Mouse (Mus musculus) adrenal gland, adult 2 months (tissue): ENCODE measurements around the gene Oasl1. TPM values are rescaled to one million over a fixed set of nuclear protein-coding genes. Genes with fewer than 3 reads are reported as not detected.
"Not testable (repeated sequence)": the region's sequence is repeated elsewhere in the genome, so short reads cannot be mapped to it uniquely, and the experiment has no call there.

ENCODE experiments used
- DNase-seq: peaks from one replicate; pipeline ENCODE4 v3.0.0; 2021
- long read RNA-seq: library from polyadenylated mRNA; stranded (forward); transcript quantifications from one replicate; pipeline ENCODE4 v2.0.0, GENCODE M21; 2021
- polyA plus RNA-seq: library from polyadenylated mRNA; depleted of rRNA; stranded (reverse); fragments of >200 nt; gene quantifications from 2 replicates; pipeline ENCODE4 v1.2.3, GENCODE M21; 2012; rRNA removed
- total RNA-seq, 2 experiments: library from RNA; stranded (reverse); gene quantifications; 2 replicates each; pipeline ENCODE4 v1.2.3; 2021

The Oasl1 gene
- total RNA-seq (1 to 10 TPM in 1 of 2 experiments, under 1 TPM in 1; 0.98 to 1.3 TPM), polyA plus RNA-seq (5.0 and 7.4 TPM in 2 replicates)
- long read RNA-seq: 0 reads

DNA sequence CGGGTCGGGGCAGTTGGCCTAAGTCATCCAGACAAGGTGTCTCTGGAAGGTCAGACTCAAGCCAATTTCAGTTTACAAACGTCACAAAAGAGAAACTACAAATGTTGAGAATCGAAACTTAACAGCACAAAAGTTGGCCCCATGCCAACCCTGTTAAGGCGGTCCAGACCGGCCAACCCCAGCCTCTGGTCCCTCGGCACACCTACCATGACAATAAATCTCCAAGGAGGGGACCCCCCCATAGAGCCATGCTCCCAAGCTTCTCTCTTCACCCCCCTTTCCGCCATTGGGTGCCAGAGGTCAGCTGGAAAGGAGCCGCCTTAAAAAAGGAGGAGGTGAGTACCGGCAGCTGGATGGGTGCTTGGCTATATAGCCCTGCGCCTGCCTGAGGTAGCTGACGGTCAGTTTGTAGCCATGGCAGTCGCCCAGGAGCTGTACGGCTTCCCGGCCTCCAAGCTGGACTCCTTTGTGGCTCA is at the start of gene Oasl1:
Gene Oasl1, plus strand, starts transcription at position 243 of the 476 bp plus-strand sequence.
- peak; percentile 65 for DNase-seq

DNA sequence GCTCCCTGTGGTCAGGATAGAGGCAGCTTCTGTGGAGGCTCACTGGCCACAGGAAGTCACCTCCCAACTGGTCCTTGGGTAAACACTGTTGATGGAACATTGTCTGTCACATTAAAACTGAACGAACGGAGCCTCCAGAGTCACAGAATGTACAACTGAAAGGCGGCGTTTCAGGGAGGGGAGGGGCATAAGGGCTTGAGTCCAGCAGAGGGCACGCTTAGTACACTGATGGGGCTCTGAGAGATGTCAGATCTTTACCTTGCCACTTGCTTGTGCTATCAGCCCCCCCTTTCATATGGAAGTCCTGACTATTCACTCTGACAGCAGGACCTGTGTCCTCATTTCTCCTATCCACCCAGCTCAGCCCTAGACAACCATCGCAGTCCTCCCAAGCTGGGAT is 47.2 kb upstream of the Oasl1 start:
- DNase-seq: peak; percentile 18

DNA sequence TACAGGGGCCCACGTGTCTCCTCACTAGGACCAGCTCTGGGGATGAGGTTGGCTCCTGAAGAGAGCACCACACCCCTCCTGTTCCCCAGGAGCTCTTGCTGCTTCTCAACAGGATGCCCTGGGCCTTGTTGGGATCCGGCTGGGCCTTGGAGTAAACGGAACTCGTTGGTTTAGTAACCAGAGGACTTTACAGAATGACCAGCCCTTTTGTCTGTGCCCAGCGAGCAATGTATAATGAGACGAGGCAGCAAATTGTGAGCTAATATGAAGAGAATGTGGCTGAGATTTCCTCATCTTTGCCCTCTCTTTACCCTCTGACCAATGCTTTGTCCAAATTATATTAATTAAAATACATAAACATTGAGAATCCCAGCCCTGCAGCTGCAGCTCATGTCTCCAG is 46.7 kb upstream of the Oasl1 start:
- DNase-seq: no peak

DNA sequence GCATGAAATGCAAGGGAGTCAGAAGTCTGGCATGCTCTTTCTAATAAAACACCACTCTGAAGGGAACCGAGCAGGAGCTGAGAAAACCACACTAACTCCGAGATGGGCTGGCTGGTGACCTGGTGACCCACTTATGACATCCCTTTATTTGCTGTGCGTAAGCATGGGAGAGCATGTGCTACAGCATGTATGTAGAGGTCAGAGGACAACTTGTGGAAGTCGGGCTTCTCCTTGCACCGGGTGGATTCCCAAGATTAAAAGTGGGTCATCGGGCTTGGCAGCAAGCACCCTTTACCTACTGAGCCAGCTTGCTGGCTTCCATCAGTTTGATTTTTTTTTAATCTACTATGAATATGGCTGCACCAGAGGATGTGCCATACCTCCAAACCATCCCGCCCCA is 45.6 kb upstream of the Oasl1 start:
- DNase-seq: no peak

DNA sequence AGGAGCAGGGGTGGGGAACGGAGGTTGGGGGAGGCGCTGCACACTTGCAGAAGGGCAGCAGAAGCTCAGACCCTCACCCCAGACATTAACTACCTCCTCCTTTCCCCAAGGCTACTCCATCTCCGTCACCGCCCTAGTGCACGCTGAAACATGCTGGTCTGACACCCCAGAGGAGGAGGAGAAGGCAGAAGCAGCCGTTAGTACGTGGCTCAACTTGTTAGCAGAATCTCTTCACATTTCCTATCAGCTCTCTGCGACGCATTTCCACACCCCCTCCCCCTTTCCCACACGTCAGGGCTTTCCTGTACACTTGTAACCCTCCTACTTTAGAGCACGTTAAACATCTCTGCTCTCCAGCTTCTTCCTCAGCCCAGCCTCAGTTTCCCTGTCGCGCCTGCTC is 43.6 kb upstream of the Oasl1 start:
- no peak for DNase-seq

DNA sequence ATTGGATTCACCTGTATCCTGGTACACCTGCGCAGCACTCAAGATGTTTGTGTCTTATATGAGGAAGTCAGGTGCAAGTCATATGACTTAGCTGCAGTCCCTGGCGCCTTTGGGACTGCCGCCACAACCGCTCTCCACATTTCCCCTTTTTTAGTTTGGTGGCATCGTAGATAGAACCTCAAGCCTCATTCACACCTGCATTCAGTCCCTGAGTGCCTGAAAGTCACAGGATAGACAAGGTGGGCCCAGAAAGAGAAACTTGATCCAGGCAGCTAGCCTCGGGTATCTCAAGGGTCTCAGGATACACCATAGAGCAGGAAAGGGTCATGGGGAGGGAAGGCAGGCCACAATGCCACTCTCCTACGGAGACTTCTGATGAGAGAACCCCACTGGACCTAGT is 40.7 kb upstream of the Oasl1 start:
- DNase-seq: not testable (repeated sequence)

DNA sequence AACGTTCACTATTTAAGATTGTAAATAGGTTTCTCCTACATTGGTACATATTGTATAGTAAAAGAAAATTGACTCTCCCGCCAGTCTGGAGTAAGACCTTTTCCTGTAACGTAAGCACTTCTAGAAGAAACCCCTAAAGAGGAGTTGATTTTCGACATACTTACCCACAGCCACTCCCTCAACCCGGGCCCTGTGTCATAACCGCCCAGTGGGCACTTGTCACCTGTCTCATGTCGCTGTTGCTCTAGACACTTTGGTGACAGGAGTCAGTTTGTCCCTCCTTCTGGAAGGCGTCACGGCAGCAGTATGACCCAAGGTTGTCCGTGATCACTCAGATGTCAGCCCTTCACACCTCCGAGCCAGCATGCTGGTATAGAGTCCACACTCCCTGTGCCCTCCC is 40.0 kb upstream of the Oasl1 start:
- DNase-seq: no peak

DNA sequence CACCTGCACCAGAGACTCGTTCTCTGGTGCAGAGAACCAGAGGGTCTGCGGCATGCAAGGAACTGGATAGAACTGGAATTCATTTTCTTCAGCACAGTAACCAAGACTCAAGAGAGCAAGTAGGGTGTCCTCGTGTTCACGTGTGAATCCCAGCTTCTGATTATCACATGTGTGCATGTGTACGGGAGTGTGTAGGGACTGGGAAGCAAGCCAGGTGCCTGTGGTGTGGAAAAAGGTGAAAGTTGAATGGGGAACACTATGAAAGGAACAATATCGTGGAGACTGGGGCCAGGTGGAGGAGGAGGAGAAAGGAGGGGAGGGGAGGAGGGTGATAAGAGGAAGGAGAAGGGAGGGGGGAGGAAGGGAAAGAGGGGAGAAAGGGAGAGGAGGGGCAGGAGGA is 36.2 kb upstream of the Oasl1 start:
- no peak for DNase-seq

DNA sequence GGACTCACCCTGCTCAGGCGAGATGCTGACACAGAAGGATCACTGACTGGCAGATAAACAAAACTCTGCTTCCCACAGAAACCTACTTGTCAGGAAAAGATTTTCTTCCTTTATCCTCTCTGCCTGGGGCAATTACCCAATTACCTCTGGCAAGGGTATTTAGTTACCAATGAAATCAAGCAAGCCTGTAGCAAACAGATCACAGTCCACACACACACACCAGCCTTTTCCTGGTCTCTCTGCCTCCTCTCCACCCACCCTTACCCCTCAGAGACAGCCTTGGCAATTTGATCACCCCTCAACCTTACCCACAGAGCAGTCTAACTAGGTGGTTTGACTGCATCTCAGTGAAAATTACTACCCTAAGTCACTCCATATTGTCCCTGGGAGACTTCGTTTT is 34.0 kb upstream of the Oasl1 start:
- no peak for DNase-seq

DNA sequence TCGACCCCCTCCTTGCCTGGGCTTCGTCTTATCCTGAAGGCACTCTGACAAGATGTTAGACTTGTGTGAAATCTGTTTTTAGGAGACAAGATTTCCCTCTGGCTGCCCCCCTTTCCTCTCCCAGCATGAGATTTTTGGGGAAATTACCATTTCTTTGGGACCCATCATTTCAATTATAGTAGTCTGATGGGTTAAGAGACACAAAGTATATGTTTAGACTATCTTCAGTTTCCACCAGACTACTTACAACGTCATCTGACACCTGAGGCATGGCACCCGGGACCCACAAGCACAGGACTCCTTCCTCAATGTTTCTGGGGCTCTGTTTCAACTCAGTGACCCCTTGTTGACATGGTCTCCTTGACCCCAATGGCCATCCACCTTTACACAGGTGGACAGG is 27.5 kb upstream of the Oasl1 start:
- no peak for DNase-seq

DNA sequence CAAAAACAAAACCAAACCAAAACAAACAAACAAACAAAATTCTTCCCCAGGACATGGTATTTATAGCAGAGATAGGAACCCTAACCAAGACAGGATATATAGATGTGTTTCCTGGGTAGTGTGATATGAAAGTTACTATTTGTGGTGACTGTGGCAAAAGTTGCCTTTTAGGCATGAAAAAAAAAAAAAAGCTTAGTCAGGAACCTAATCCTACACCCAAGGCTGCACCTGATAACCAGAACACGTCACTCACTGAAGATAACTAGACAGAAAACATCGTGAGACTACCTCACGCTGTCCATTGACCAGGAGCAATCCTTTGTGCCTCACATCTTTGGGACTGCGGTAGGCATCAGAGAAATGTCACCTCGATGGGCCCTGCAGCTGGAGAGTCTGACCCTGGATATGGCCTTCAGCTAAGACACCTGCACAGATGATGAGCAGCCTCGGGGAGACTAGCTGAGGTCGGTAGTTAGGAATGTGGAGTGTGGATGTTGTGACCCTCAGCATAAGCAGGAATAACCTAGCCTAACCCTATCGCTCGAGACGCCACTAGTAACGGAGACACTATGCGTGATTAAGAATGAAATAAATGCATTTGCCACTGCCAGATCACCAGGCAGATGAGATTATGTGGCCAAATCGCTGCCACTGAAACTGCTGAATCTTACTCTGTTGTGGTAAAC is 26.2 kb upstream of the Oasl1 start, which contains the start of gene Oasl2:
Gene Oasl2, plus strand, starts transcription at position 249 of the 686 bp plus-strand sequence.
- no peak for DNase-seq

DNA sequence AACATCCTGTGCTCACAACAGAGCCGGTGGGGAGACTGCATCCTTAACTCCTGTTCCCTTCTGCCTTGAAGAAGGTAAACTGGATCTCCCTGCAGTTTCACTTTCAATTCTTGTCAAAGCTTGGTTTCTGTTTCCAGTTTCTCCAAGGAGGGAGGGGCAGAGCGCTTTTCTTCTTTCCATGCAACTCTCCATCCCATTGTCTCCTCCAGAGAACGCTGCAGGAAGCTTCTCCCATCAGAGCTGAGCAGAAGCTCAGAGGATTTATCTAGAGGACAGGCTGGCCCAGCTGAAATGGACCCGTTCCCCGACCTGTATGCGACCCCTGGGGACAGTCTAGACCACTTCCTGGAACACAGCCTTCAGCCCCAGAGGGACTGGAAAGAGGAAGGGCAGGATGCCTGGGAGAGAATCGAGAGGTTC is 25.7 kb upstream of the Oasl1 start:
- peak; percentile 46 for DNase-seq

DNA sequence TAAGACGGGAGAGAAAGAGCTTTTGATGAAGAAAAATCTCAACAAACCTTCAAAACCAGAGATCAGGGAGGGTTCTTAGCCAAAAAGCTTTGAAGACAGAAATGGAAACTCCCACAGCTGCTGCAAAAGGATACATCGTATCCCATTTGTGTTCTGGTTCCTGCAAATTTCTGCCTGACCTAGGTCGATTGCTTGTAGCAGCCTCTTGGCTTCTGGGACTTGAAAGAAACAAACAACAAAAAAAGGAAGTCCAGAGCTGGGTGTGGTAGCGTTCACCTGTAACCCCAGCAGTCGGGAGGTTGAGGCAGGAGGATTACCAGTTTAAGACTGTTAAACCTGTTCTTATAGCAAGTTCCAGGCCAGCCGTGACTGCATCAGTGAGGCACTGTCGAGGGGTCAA is 24.2 kb upstream of the Oasl1 start:
- DNase-seq: no peak

DNA sequence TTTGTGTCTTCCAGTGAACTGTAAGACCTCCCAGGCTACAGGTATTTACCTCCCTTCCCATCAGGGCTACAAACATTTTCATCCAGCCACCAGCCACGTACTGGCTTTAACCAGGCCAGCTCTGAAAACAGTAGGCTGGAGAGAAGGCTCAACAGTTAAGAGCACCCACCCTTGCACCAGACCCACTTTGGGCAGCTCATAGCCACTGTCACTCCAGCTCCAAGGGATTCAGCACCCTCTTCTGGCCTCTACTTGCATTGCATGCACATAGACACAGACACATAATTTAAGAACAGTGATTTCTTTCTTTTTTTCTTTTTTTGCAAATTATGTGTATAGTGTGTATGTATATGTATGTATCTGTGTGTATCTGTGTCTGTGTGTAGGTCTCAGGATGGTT is 20.6 kb upstream of the Oasl1 start:
- peak; percentile 26 for DNase-seq

DNA sequence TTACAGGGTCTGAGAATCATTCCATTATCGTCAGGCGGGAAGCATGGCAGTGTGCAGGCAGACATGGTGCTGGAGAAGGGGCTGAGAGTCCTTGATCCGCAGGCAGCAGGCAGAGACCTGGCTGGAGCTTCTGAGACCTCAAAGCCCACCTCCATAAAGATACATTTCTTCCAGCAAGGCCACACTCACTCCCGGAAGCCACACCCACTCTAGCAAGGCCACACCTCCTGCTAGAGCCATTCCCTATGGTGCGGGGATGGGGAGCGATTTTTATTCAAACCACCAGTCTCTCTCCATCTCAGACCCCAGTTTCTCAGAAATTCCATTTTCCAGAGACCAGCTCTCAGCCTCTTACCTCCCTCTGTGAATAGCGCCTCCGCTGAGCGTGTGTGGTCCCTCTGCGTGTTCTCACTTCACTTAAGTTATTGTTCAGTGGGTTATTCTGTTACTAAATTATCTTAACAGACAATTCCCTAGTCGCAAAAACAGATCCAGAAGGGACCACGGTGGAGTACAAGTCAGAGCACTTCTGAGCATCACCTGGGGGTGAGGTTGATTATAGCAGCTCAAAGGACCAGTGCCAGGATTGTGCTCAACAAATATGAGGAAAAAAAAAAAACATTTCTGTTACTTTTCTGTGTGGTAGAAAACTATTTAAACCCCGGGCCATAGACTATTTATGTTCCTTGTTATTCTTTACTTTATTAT is 14.3 kb upstream of the Oasl1 start:
- DNase-seq: no peak

DNA sequence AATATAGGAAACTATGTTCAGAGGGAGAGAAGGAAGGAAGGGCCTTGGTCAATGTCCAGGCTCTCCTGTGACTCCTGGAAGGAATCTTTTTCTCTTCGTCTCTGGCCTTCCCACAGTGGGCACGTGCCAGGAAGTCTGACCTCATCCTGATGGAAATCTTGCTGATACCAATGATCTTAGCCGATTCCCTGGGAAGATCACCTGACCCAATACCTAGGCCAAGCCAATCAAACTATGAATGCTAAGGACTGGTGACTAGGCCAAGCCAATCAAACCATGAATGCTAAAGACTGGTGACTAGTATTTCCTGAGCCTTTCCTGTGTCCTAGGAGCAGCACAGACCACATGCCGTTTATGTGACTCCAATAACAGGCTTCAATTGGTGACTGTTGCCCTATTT is 9.4 kb upstream of the Oasl1 start:
- DNase-seq: no peak

DNA sequence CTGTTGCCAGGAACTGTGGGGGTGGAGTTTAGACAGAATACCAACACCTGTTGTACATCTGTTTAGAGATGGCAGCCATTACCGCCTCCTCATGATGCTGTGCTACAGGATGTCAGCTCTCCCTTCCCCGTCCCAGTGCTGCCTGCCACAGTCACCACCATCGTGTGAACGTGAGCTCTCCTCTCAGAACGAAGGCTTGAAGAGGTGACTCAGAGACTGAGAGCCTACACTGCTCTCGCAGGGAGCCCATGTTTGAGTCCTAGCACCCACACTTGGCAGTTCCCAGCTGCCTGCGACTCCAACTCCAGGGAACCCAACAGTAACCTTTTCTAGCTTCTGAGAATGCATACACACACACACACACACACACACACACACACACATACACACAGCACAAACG is 8.2 kb upstream of the Oasl1 start:
- no peak for DNase-seq

DNA sequence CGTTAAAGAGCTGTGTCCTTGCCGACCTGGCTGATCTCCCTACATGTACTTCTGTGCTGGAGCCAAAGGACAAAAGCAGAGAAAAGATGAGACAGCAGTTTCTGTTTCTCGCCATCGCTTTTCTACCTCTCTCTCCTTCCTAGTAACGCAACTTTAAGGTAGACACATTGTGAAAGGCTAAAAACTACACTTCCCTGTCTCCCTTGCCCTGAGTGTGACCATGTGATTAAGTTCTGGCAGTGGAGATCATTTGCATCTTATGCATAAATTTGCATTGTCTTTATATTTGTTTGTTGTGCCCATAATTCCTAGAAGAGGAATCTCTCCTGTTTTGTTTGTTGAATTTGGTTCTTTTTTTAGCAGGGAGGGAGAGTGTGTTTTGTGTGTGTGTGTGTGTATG is 7.2 kb upstream of the Oasl1 start:
- peak; percentile 21 for DNase-seq

DNA sequence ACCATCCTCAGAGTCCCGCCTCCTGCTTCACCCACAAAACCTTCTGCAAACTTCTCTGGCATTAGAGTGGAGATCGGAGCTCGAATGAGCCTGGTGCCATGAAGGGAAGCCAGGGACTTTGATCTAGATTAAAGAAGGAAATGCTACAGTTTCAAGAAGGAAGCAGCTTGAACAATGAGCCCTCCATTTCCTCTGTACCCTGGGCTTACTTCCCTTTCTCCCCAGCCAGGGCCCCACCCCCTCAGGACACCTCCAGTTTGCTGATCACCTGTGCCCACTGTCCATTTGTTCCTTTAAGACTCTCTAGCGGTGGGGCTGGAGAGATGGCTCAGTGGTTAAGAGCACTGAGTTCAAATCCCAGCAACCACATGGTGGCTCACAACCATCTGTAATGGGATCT is 6.3 kb upstream of the Oasl1 start:
- no peak for DNase-seq

DNA sequence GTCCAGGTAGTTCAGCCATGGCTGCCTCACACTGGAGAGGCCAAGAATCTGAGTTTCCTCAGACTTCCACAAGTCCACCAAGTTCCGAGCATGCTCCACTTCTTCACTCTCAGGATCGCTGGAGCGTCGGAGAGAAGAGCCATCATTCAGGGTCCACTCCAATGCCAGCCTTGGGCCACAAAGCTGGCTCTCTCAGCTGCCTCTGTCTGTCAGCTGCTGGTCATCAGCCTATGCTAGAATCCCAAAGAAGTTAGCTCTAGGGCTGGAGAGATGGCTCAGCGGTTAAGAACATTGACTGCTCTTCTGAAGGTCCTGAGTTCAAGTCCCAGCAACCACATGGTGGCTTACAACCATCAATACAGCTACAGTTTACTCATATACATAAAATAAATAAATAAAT is 5.7 kb upstream of the Oasl1 start:
- DNase-seq: not testable (repeated sequence)

DNA sequence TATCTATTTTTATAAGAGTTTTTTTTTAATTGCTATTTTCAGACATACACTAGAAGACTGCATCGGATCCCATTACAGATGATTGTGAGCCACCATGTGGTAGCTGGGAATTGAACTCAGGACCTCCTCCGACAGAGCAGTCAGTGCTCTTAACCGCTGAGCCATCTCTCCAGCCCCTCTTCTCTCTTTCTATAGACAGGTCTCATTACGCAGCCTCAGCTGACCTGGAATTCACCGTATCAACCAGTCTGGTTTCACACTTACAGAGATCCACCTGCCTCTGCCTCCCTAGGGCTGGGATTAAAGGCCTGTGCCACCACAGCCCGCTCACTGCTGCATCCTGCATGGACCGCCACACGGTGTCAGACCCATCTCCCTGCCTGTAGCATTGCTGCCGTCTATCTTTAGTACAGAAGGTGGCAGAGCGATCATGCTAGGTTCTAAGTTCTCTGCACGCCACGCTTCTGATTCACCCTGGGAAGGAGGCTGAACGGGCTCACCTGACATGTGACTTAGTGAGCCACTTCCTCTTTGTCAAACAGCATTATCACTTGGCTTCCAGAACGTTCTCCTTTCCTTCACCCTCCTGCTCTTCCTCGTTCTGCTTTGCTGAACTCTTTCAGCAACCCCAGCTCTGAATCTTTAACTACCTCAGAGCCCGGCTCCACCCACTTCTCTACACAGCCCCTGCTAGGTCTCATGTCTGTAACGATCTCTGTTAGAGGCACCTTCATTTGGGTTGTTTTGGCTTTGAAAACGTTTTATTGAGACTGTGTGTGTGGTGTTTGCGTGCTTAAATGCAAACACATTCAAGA is 1.3 kb upstream of the Oasl1 start:
- DNase-seq: peak; percentile 5

DNA sequence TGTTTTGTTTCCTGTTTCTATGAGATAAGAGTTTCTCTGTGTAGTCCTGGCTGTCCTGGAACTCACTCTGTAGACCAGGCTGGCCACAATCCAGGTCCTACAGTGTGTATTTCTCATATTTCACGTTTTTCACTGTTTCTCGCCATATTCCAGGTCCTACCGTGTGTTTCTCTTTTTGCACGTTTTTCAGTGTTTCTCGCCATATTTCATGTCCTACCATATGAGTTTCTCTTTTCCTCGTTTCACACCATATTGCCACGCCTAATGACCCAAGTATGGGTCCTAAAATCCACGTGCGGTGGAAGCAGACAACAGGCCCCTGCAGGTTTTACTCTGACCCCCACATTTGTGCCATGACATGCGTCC is 691 bp upstream of the Oasl1 start:
- DNase-seq: no peak

DNA sequence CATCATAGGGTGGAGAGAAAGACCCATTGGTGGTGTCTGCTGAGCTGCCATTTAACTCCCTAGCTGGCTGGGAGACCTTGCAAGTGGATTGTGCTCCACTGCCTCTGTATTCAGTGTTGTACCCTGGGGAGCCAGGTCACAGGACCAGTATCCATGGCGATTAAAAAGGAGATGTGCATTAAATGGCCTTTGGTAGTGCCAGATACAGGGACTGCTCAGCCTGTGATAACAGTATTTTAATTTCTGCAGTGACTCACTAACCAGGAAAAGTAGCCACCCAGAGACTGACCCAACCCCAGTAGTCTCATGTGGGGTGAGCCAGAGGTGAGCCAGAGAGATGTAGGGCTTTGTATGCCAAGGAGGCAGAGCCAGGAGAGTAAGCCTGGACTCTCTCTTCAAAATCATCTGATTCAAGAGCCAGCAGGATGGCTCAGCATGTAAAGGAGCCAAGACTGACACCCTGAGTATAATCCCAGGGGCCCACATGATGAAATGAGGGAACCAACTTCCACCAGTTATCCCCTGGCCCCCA is 3.2 kb downstream of the Oasl1 start:
- no peak for DNase-seq
